Mouse (Mus musculus) liver, embryonic 16.5 days (tissue): Measurements from ENCODE around the gene Gm11627. TPM values are rescaled to one million over a fixed set of nuclear protein-coding genes. Genes with fewer than 3 reads are reported as not detected.

ENCODE experiments used
- ATAC-seq: fragments of 200-750 bp; cut with Nextera tagmentation; 2 replicates; pipeline ENCODE4 v1.8.0; 2017; ENCODE audit warnings: low read depth, mild to moderate bottlenecking, moderate number of reproducible peaks, moderate library complexity
- H3K27ac ChIP-seq: fragments of 300-500 bp; sonication (generic); 2 replicates; pipeline ENCODE4 v1.5.1; 2014; ENCODE audit warnings: mild to moderate bottlenecking, low read length
- H3K27me3 ChIP-seq: fragments of 300-500 bp; sonication (generic); 2 replicates; pipeline ENCODE4 v1.6.1; 2014; ENCODE audit warnings: low read depth, low read length, mixed read lengths; ENCODE audit not compliant: control insufficient read depth, insufficient read depth
- H3K36me3 ChIP-seq: fragments of 300-500 bp; sonication (generic); 2 replicates; pipeline ENCODE4 v1.6.1; 2014; ENCODE audit warnings: mild to moderate bottlenecking; ENCODE audit not compliant: control insufficient read depth, insufficient read depth
- H3K4me1 ChIP-seq: fragments of 300-500 bp; sonication (generic); 2 replicates; pipeline ENCODE4 v1.6.1; 2014; ENCODE audit warnings: low read depth, low read length, mixed read lengths; ENCODE audit not compliant: control insufficient read depth
- H3K4me2 ChIP-seq: fragments of 300-500 bp; sonication (generic); 2 replicates; pipeline ENCODE4 v1.6.1; 2014; ENCODE audit warnings: low read depth, low read length, mixed read lengths
- H3K4me3 ChIP-seq: fragments of 300-500 bp; sonication (generic); 2 replicates; pipeline ENCODE4 v1.5.1; 2014; ENCODE audit warnings: low read depth, mild to moderate bottlenecking, low read length
- H3K9ac ChIP-seq: fragments of 300-500 bp; sonication (generic); 2 replicates; pipeline ENCODE4 v1.6.1; 2014; ENCODE audit warnings: low read depth, low read length
- H3K9me3 ChIP-seq: fragments of 300-500 bp; sonication (generic); replicated peaks from 2 replicates; pipeline ENCODE4 v1.6.1; 2016; ENCODE audit warnings: low read length; ENCODE audit not compliant: control insufficient read depth
- WGBS: fragments of 180-500 bp; shearing (Covaris S2); extraction: QIAGEN DNeasy Blood & Tissue Kit; methylation state at CpG from one replicate; pipeline ENCODE4 v1.1.7; 2014; ENCODE audit not compliant: insufficient replicate concordance; 5-methylcytosine and 5-hydroxymethylcytosine counted together
- polyA plus RNA-seq: library from polyadenylated mRNA; unstranded; fragments of >200 nt; fragmentation: Nextera tagmentation; extraction: Ambion mirVana; gene quantifications from 2 replicates; pipeline ENCODE4 v1.2.1, GENCODE M21; 2015

The Gm11627 gene
- polyA plus RNA-seq, 1 experiment from 2014 or later = 0.26 TPM

DNA sequence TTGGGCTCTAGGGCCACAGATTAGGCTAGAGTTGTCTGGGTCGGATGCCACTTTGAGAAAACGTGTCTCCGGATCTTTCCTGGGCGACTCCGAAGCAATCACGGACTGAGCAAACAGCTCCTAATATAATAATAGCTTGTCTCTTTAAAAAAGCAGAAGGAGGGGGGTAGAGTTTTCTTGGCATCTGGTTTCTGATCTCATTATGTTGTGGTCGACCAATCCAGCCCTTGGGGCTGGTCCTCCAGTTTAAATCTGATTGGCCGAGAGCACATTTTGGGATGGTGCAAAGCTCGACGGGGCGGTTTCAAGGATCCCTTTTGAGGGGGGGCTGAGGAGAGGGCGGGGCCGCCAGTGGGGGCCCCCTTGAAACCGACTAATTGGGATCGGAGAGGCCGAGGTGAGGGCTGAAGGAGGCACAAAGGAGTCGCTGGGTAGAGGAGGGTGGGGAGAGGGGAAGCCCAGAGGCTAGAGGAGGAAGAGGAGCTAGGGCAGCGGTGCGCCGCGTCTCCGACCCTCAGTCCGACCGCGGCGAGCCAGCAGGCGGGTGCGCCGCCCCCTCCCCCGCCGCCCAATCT lies 24.8 kb upstream of the Gm11627 start, which contains the start of gene Fzd2:
Fzd2 (plus strand) TSS at position 387 of the 575 bp plus-strand sequence.
- peak within 1 kb of the TSS; percentile 55 for H3K4me2 ChIP-seq
- peaks cover 76% of the 10 kb centered on the region for H3K27me3 ChIP-seq
- H3K9me3 ChIP-seq = no peaks in the 10 kb centered on the region
- H3K27ac ChIP-seq = no peak within 1 kb of the TSS
- H3K4me3 ChIP-seq = peak within 1 kb of the TSS; percentile 49
- no peaks in the 10 kb centered on the region; the same call in 1 of the 2 replicates for H3K4me1 ChIP-seq
- H3K9ac ChIP-seq = no peak within 1 kb of the TSS
- peak; percentile 59 for ATAC-seq
- no peaks in the 10 kb centered on the region for H3K36me3 ChIP-seq
- WGBS = under 1% methylated on average over 29 of the region's 31 CpGs

DNA sequence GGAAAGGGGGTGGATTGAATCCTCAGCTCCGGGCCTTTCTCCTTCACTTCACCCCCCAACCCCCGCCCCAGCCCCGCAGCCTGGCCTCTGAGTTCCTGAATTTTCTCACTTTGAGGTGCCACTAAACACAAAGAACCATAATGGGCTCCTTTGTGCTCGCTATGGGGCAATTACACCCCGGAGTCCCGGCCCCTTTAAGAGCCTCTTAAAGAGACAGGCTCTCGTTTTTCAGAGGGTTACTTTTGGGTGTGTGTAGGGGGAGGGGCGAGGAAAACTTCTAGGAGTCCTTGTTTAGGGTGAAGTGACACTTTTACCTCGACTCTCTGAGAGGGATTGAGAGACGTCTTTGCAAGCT lies 24.2 kb upstream of the Gm11627 start:
- ATAC-seq = no peak
- WGBS = under 1% methylated on average over 10 of the region's 10 CpGs
- H3K27me3 ChIP-seq = peaks cover 70% of the 10 kb centered on the region
- H3K4me1 ChIP-seq = no peaks in the 10 kb centered on the region; the same call in 1 of the 2 replicates
- H3K4me3 ChIP-seq = peak overlapping the region; percentile 36
- H3K27ac ChIP-seq = no peak overlapping the region
- H3K9ac ChIP-seq = no peak overlapping the region
- H3K36me3 ChIP-seq = no peaks in the 10 kb centered on the region
- no peaks in the 10 kb centered on the region for H3K9me3 ChIP-seq
- H3K4me2 ChIP-seq = peak overlapping the region; percentile 55

DNA sequence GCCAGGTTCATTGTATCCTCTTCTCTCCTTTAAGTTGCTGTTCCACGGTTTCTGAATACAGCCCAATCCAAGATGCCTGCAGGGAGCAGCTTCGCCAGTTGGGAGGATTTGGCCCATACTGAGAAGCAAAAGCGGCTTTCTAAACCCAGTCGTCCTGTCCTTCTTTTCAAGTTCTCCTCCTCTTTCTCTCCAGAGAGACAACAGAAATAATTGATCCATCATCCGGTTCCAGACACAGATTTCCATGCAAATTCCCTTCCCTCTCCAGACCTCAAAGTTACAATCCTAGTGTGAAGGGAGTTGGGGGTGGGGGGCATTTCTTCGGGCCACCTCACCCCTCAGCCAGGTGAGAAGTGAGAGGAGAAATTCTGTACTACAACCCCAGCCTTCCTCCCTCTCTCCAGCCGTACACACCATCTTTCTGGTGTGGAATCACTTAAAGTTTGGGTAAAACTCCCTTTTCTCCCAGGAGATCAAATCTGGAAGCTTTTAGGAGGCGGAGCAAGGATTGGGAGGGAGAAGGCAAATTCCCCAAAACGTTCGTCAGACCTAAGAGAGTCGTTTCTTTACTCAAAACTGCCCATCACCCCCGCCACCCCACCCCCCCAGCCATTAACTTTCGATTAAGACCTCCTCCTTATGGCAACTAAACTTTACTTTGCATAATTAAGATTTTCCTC lies 23.7 kb upstream of the Gm11627 start:
- 11% methylated on average over 13 of the region's 13 CpGs for WGBS
- Histone ChIP-seq H3K9ac (no peak overlapping the region), H3K9me3 (no peaks in the 10 kb centered on the region), H3K4me2 (0 out of 2 replicates have a peak overlapping the region, but pooled peaks have one; percentile 13), H3K4me3 (peak overlapping the region; percentile 36; the same call in 1 of the 2 replicates), H3K36me3 (no peaks in the 10 kb centered on the region), H3K4me1 (no peaks in the 10 kb centered on the region; the same call in 1 of the 2 replicates), H3K27ac (no peak overlapping the region), H3K27me3 (peaks cover 65% of the 10 kb centered on the region)
- no peak for ATAC-seq

DNA sequence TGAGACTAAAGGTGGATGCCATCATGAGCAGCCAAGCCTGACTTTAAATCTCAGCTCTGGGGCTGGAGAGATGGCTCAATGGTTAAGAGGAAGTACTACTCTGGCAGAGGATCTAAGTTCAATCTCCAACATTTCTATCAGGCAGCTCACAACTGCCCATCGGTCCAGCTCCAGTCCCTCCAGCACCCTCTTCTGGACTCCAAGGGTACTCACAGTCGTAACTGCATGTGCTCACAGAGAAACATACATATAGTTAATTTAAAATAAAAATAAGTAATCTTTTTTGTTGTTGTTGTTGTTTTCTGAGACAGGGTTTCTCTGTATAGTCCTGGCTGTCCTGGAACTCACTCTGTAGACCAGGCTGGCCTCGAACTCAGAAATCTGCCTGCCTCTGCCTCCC lies 20.7 kb upstream of the Gm11627 start:
- Histone ChIP-seq H3K9ac (no peak overlapping the region), H3K36me3 (no peaks in the 10 kb centered on the region), H3K4me3 (no peak overlapping the region), H3K27ac (no peak overlapping the region), H3K9me3 (no peaks in the 10 kb centered on the region), H3K27me3 (peaks cover 40% of the 10 kb centered on the region), H3K4me1 (no peaks in the 10 kb centered on the region), H3K4me2 (no peak overlapping the region)
- ATAC-seq = no peak
- 61% methylated on average over 3 of the region's 3 CpGs for WGBS

DNA sequence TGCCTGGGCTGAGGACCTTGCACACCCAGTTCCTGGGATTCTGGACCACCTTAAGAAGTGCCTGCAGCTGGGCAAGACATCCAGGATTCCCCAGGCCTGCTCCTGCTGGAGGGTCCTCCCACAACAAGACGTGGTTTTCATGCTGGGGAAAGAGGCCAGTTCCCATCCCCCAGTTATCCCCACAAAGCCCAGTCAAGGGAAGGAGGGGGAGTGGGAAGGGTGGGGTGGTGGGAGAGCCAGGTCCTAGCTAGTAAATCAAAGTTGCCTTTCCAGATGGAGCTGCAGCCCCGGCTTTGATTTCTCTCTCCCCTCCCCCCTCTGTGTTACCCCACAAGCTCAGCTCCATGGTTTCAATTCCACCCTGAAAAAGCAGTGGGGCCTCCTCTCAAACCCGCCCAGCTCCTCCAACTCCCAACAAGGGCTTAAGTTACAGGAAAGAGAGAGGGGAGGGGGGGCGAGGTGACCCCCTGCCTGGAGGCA lies 16.1 kb upstream of the Gm11627 start:
- ATAC-seq = no peak
- peaks cover 2% of the 10 kb centered on the region for H3K27me3 ChIP-seq
- H3K9me3 ChIP-seq = no peaks in the 10 kb centered on the region
- WGBS = 20% methylated on average over 3 of the region's 4 CpGs
- H3K9ac ChIP-seq = no peak overlapping the region
- H3K4me2 ChIP-seq = no peak overlapping the region
- no peak overlapping the region for H3K4me3 ChIP-seq
- no peaks in the 10 kb centered on the region for H3K4me1 ChIP-seq
- no peaks in the 10 kb centered on the region for H3K36me3 ChIP-seq
- H3K27ac ChIP-seq = no peak overlapping the region

DNA sequence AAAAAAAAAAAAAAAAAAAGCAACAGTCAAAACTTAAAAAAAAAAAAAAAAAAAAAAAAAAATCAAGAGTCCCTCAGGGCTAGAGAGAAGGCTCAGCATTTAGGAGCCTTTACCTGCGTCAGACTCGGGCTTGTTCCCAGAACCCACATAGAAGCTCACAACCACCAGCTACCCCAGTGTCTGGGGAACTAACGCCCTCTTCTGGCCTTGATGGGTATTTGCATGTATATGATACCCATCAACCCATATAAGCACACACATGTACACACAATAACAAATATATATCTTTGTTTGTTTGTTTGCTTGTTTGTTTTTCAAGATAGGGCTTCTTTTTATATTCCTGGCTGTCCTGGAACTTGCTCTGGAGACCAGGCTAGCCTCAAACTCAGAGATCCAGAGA lies 8.3 kb upstream of the Gm11627 start:
- WGBS = 65% methylated on average over 3 of the region's 3 CpGs
- H3K4me1 ChIP-seq = no peaks in the 10 kb centered on the region

DNA sequence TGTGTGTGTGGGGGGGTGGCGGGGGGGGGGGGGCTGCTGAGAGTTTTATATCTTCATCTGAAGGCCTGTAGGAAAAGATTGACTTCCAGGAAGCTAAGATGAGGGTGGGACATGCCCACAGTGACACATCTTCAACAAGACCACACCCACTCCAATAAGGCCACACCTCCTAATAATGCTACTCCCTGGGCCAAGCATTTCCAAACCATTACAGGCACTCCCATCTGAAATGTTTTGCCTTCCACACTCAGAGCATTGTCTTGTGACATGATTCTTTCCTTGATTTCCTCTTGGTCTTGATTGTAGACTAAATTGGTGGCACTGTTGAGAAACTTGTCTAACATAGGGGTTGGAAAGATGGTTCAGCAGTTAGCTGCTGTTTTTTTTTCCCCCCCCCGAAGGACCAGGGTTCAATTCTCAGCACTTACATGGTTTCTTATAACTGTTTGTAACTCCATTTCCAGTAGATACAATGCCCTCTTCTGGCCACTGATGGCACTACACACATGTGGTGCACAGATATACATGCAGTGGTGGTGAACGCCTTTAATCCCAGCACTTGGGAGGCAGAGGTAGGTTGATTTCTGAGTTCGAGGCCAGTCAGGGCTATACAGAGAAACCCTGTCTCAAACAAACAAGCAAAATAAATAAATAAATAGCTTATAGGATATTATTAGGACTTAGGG lies 7.3 kb upstream of the Gm11627 start:
- ATAC-seq = no peak
- Histone ChIP-seq H3K9me3 (no peaks in the 10 kb centered on the region), H3K4me1 (no peaks in the 10 kb centered on the region), H3K36me3 (no peaks in the 10 kb centered on the region), H3K27me3 (peaks cover 6% of the 10 kb centered on the region), H3K27ac (no peak overlapping the region), H3K4me3 (no peak overlapping the region), H3K9ac (no peak overlapping the region), H3K4me2 (no peak overlapping the region)
- 68% methylated on average over 4 of the region's 4 CpGs for WGBS

More for the DNA sequence above, 8.3 kb upstream of the Gm11627 start:
- Histone ChIP-seq H3K9ac (no peak overlapping the region), H3K27ac (no peak overlapping the region), H3K9me3 (no peaks in the 10 kb centered on the region), H3K4me2 (no peak overlapping the region), H3K27me3 (no peaks in the 10 kb centered on the region; the same call in 1 of the 2 replicates), H3K36me3 (no peaks in the 10 kb centered on the region), H3K4me3 (no peak overlapping the region)
- no peak for ATAC-seq

DNA sequence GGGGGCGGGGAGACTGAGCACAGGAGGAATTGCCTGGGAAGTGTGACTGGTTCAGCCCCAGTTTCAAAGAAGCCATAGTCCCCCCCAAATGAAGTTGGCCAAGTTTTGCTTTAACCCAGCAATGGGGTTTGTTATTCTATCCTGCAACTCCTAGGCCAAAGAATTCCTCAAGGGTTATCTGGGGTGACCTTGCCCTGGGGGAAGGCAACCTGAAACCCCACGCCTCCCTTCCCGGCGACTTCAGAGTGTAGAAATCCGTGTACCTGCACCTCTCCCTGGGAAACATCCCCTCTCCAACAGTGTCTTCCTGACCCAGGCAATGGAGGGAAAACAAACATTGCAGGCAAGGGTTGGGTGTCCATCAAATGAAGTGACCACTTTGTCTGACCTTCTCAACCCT lies 3.5 kb upstream of the Gm11627 start:
- no peak for ATAC-seq
- no peak overlapping the region for H3K4me3 ChIP-seq
- no peaks in the 10 kb centered on the region; the same call in 1 of the 2 replicates for H3K4me1 ChIP-seq
- no peaks in the 10 kb centered on the region for H3K36me3 ChIP-seq
- H3K27ac ChIP-seq = no peak overlapping the region
- H3K27me3 ChIP-seq = peaks cover 19% of the 10 kb centered on the region
- no peak overlapping the region for H3K9ac ChIP-seq
- WGBS = 25% methylated on average over 5 of the region's 5 CpGs
- H3K9me3 ChIP-seq = no peaks in the 10 kb centered on the region
- no peak overlapping the region for H3K4me2 ChIP-seq
